Mouse (Mus musculus) MEL (cell line): ENCODE data around the gene Lrrc46. TPM values are rescaled to one million over a fixed set of nuclear protein-coding genes. Genes with fewer than 3 reads are reported as not detected.
A peak's percentile ranks its signal among the peaks of the same experiment; 100 is the strongest.

Source experiments
- DNase-seq: peaks from one replicate; pipeline ENCODE4 v3.0.0; 2011; ENCODE audit warnings: low read depth, low spot score
- H3K27ac ChIP-seq: 2 replicates; pipeline ENCODE4 v1.5.1; 2012; ENCODE audit warnings: low read depth, mild to moderate bottlenecking, control low read depth, low read length, moderate library complexity; ENCODE audit not compliant: control insufficient read depth
- H3K27me3 ChIP-seq, 2 experiments: fragments of 150-350 bp in 1 of 2; sonication (generic) in 1 of 2; 2 replicates each; pipeline ENCODE4 v1.6.1; 2012; ENCODE audit warnings: low read length in 2 of 2, mild to moderate bottlenecking in 2 of 2, improper control_type of control experiment in 1 of 2, moderate library complexity in 1 of 2; ENCODE audit not compliant: insufficient read depth in 2 of 2, control insufficient read depth in 1 of 2
- H3K36me3 ChIP-seq, 2 experiments: 2 replicates each; pipeline ENCODE4 v1.6.1; 2012 to 2014; ENCODE audit warnings: low read length in 2 of 2, improper control_type of control experiment in 1 of 2, inconsistent platforms in 1 of 2, mild to moderate bottlenecking in 1 of 2; ENCODE audit not compliant: insufficient read depth in 2 of 2, control insufficient read depth in 1 of 2
- H3K4me1 ChIP-seq, 2 experiments: fragments of 150-350 bp in 1 of 2; sonication (generic) in 1 of 2; 2 replicates each; pipeline ENCODE4 v1.6.1; 2012; ENCODE audit warnings: low read length in 2 of 2, improper control_type of control experiment in 1 of 2, mild to moderate bottlenecking in 1 of 2; ENCODE audit not compliant: insufficient read depth in 2 of 2, control insufficient read depth in 1 of 2
- H3K4me3 ChIP-seq, 2 experiments: fragments of 150-350 bp in 1 of 2; sonication (generic) in 1 of 2; 2 replicates each; pipeline ENCODE4 v1.5.1; 2012; ENCODE audit warnings: low read depth in 2 of 2, low read length in 2 of 2, mild to moderate bottlenecking in 2 of 2, moderate library complexity in 2 of 2, control low read depth in 1 of 2, improper control_type of control experiment in 1 of 2; ENCODE audit not compliant: control insufficient read depth in 1 of 2, insufficient read depth in 1 of 2
- H3K79me2 ChIP-seq: 2 replicates; pipeline ENCODE4 v1.6.1; 2012; ENCODE audit warnings: mild to moderate bottlenecking, low read length, moderate library complexity; ENCODE audit not compliant: control insufficient read depth, poor library complexity, insufficient read depth
- H3K9ac ChIP-seq: 2 replicates; pipeline ENCODE4 v1.6.1; 2012; ENCODE audit warnings: low read depth, mild to moderate bottlenecking, control low read depth, low read length, moderate library complexity; ENCODE audit not compliant: control insufficient read depth, poor library complexity, severe bottlenecking
- H3K9me3 ChIP-seq: fragments of 150-350 bp; sonication (generic); replicated peaks from 2 replicates; pipeline ENCODE4 v1.6.1; 2012; ENCODE audit warnings: mild to moderate bottlenecking, low read length, improper control_type of control experiment, moderate library complexity; ENCODE audit not compliant: insufficient read depth
- CHD2 ChIP-seq: IDR thresholded peaks from 2 replicates; pipeline ENCODE4 v1.6.1; 2011; ENCODE audit warnings: low read length, improper control_type of control experiment
- CTCF ChIP-seq, 3 experiments: IDR thresholded peaks in 2 of 3; conservative IDR thresholded peaks in 1 of 3; 2 replicates each; pipeline ENCODE4 v1.5.1; 2011 to 2012; ENCODE audit warnings: low read length in 3 of 3, low read depth in 2 of 3, mild to moderate bottlenecking in 2 of 3, improper control_type of control experiment in 1 of 3, inconsistent platforms in 1 of 3, mixed read lengths in 1 of 3, moderate library complexity in 1 of 3; ENCODE audit not compliant: control insufficient read depth in 1 of 3, insufficient read depth in 1 of 3, poor library complexity in 1 of 3, severe bottlenecking in 1 of 3
- EP300 ChIP-seq, 2 experiments: IDR thresholded peaks; 2 replicates each; pipeline ENCODE4 v1.6.1; 2011; ENCODE audit warnings: improper control_type of control experiment in 2 of 2, low read length in 2 of 2, low read depth in 1 of 2, mild to moderate bottlenecking in 1 of 2
- ETS1 ChIP-seq: IDR thresholded peaks from 2 replicates; pipeline ENCODE4 v1.6.1; 2012; ENCODE audit warnings: low read depth, mild to moderate bottlenecking, inconsistent platforms, low read length, improper control_type of control experiment, moderate library complexity
- GATA1 ChIP-seq: IDR thresholded peaks from 2 replicates; pipeline ENCODE4 v1.6.1; 2011; ENCODE audit warnings: low read depth, low read length, improper control_type of control experiment
- HCFC1 ChIP-seq: IDR thresholded peaks from 2 replicates; pipeline ENCODE4 v1.6.1; 2012; ENCODE audit warnings: low read depth, mild to moderate bottlenecking, inconsistent platforms, low read length, improper control_type of control experiment, moderate library complexity
- MAZ ChIP-seq: IDR thresholded peaks from 2 replicates; pipeline ENCODE4 v1.6.1; 2012; ENCODE audit warnings: low read depth, mild to moderate bottlenecking, inconsistent platforms, low read length, improper control_type of control experiment
- MEF2A ChIP-seq: IDR thresholded peaks from 2 replicates; pipeline ENCODE4 v1.6.1; 2014; ENCODE audit warnings: low read depth, mild to moderate bottlenecking, inconsistent platforms, low read length, improper control_type of control experiment; ENCODE audit not compliant: poor library complexity, insufficient replicate concordance, severe bottlenecking; ENCODE audit errors: extremely low read depth
- MYB ChIP-seq: IDR thresholded peaks from 2 replicates; pipeline ENCODE4 v1.6.1; 2011; ENCODE audit warnings: mild to moderate bottlenecking, low read depth, low read length, improper control_type of control experiment
- NELFE ChIP-seq: IDR thresholded peaks from 2 replicates; pipeline ENCODE4 v1.6.1; 2011; ENCODE audit warnings: low read depth, low read length, improper control_type of control experiment
- NRF1 ChIP-seq: IDR thresholded peaks from 2 replicates; pipeline ENCODE4 v1.6.1; 2014; ENCODE audit warnings: low read depth, mild to moderate bottlenecking, inconsistent platforms, low read length, improper control_type of control experiment, moderate library complexity; ENCODE audit not compliant: poor library complexity, insufficient read depth, severe bottlenecking
- POLR2A ChIP-seq, 2 experiments: IDR thresholded peaks; 2 replicates each; pipeline ENCODE4 v1.6.1; 2011 to 2012; ENCODE audit warnings: low read length in 2 of 2, mild to moderate bottlenecking in 2 of 2, control low read depth in 1 of 2, improper control_type of control experiment in 1 of 2, low read depth in 1 of 2, moderate library complexity in 1 of 2; ENCODE audit not compliant: control insufficient read depth in 1 of 2, insufficient read depth in 1 of 2, poor library complexity in 1 of 2
- RAD21 ChIP-seq: IDR thresholded peaks from 2 replicates; pipeline ENCODE4 v1.6.1; 2011; ENCODE audit warnings: mild to moderate bottlenecking, low read depth, low read length, improper control_type of control experiment
- RCOR1 ChIP-seq: IDR thresholded peaks from 2 replicates; pipeline ENCODE4 v1.6.1; 2012; ENCODE audit warnings: low read depth, mild to moderate bottlenecking, inconsistent platforms, low read length, improper control_type of control experiment
- TCF12 ChIP-seq: IDR thresholded peaks from 2 replicates; pipeline ENCODE4 v1.6.1; 2014; ENCODE audit warnings: low read depth, mild to moderate bottlenecking, inconsistent platforms, low read length, improper control_type of control experiment, moderate library complexity
- UBTF ChIP-seq: IDR thresholded peaks from 2 replicates; pipeline ENCODE4 v1.6.1; 2012; ENCODE audit warnings: low read depth, mild to moderate bottlenecking, inconsistent platforms, low read length, improper control_type of control experiment, moderate library complexity, borderline replicate concordance; ENCODE audit not compliant: insufficient read depth
- ZC3H11A ChIP-seq: IDR thresholded peaks from 2 replicates; pipeline ENCODE4 v1.6.1; 2012; ENCODE audit warnings: low read depth, mild to moderate bottlenecking, inconsistent platforms, low read length, improper control_type of control experiment
- ZKSCAN1 ChIP-seq: IDR thresholded peaks from 2 replicates; pipeline ENCODE4 v1.6.1; 2012; ENCODE audit warnings: low read depth, mild to moderate bottlenecking, inconsistent platforms, low read length, improper control_type of control experiment, moderate library complexity
- ZMIZ1 ChIP-seq: IDR thresholded peaks from 2 replicates; pipeline ENCODE4 v1.6.1; 2012; ENCODE audit warnings: low read depth, mild to moderate bottlenecking, inconsistent platforms, low read length, improper control_type of control experiment, moderate library complexity
- ZNF384 ChIP-seq: IDR thresholded peaks from 2 replicates; pipeline ENCODE4 v1.6.1; 2012; ENCODE audit warnings: low read depth, mild to moderate bottlenecking, inconsistent platforms, low read length, improper control_type of control experiment
- polyA plus RNA-seq, 2 experiments: library from polyadenylated mRNA; stranded (reverse) in 1 of 2; unstranded in 1 of 2; fragments of >175 nt in 1 of 2; fragments of >200 nt in 1 of 2; gene quantifications; 2 replicates each; pipeline versions ENCODE4 v1.2.1 to v1.2.4; 2012; ENCODE audit warnings: low replicate concordance in 2 of 2, low read depth in 1 of 2; ENCODE audit not compliant: insufficient read length in 2 of 2, insufficient read depth in 1 of 2, missing spikeins in 1 of 2
- total RNA-seq: library from RNA; depleted of rRNA; stranded (reverse); fragments of 300-350 nt; gene quantifications from 2 replicates; pipeline ENCODE4 v1.2.3, GENCODE M21; 2012

The Lrrc46 gene
- total and polyA plus RNA-seq, 3 experiments, result 0.19 to 0.75 TPM; not detected in 1

- Histone ChIP-seq H3K27ac (no peak overlapping the region), H3K27me3 (no peaks in the 10 kb centered on the region), H3K9ac (no peak overlapping the region), H3K9me3 (no peaks in the 10 kb centered on the region), H3K79me2 (no peaks in the 10 kb centered on the region), H3K4me1 (peaks cover 0 to 3% of the 10 kb centered on the region in 2 experiments; a peak in 1 of 4 replicates), H3K36me3 (peaks cover 0 to 3% of the 10 kb centered on the region in 2 experiments; a peak in 1 of 4 replicates), H3K4me3 (no peak overlapping the region)
- DNase-seq, result no peak
- TF ChIP-seq UBTF (no peak), MAZ (no peak), ETS1 (no peak), NELFE (no peak), TCF12 (no peak), RAD21 (no peak), RCOR1 (no peak), EP300 (IDR thresholded peaks at IDR 0.05; ENCODE audit: low read depth in 1 of 2, low read length in 2 of 2) (no peak), ZC3H11A (no peak), MYB (no peak), HCFC1 (no peak), CHD2 (no peak)
Measured at GRCm38 (mm10) chr11:97036141-97036540, 5.1 kb downstream of the Lrrc46 start.

GRCm38 (mm10) chr11:97033781-97034180 lies 7.4 kb downstream of the Lrrc46 start:
- TF ChIP-seq ZC3H11A, result no peak
- no peak for TF ChIP-seq ZMIZ1
- TF ChIP-seq, all 39 proteins: peak for 0
- Histone ChIP-seq H3K36me3 (peaks cover 0 to 8% of the 10 kb centered on the region in 2 experiments; a peak in 2 of 4 replicates), H3K9me3 (no peaks in the 10 kb centered on the region)

GRCm38 (mm10) chr11:97032499-97032898 lies 8.7 kb downstream of the Lrrc46 start:
- Histone ChIP-seq H3K9me3 (no peaks in the 10 kb centered on the region), H3K4me3 (no peak overlapping the region), H3K4me1 (peaks cover 5 to 11% of the 10 kb centered on the region in 2 experiments), H3K36me3 (peaks cover 0 to 8% of the 10 kb centered on the region in 2 experiments; a peak in 2 of 4 replicates), H3K9ac (no peak overlapping the region), H3K27ac (no peak overlapping the region), H3K79me2 (peaks cover 6% of the 10 kb centered on the region), H3K27me3 (no peaks in the 10 kb centered on the region)
- DNase-seq, result no peak
- no peak for TF ChIP-seq CTCF (IDR thresholded peaks at IDR 0.05 in 2 of 3, conservative IDR thresholded peaks at IDR 0.05 in 1 of 3; ENCODE audit: control insufficient read depth in 1 of 3, insufficient read depth in 1 of 3, low read depth in 2 of 3, low read length in 3 of 3, poor library complexity in 1 of 3, severe bottlenecking in 1 of 3)
- TF ChIP-seq GATA1, result no peak
- no peak for TF ChIP-seq UBTF
- no peak for TF ChIP-seq POLR2A (IDR thresholded peaks at IDR 0.05; ENCODE audit: control insufficient read depth in 1 of 2, insufficient read depth in 1 of 2, low read depth in 1 of 2, low read length in 2 of 2, poor library complexity in 1 of 2)
- TF ChIP-seq CHD2, result no peak
- TF ChIP-seq MEF2A, result no peak
- TF ChIP-seq ZKSCAN1, result peak; percentile 90
- TF ChIP-seq ZNF384, result no peak
- no peak for TF ChIP-seq NRF1

More at GRCm38 (mm10) chr11:97033781-97034180, 7.4 kb downstream of the Lrrc46 start:
- no peak overlapping the region for H3K27ac ChIP-seq
- H3K79me2 ChIP-seq, result peaks cover 6% of the 10 kb centered on the region
- H3K4me3 ChIP-seq, result no peak overlapping the region
- H3K27me3 ChIP-seq, result no peaks in the 10 kb centered on the region
- H3K9ac ChIP-seq, result no peak overlapping the region
- H3K4me1 ChIP-seq, result peaks cover 5 to 11% of the 10 kb centered on the region in 2 experiments
- no peak for DNase-seq
